Mouse (Mus musculus) neural tube, embryonic 10.5 days (tissue): ENCODE measurements around the gene Cope.

Experiments used
- DNase-seq: peaks from one replicate; pipeline ENCODE4 v3.0.0-alpha.2; 2017; ENCODE audit warnings: low spot score; ENCODE audit errors: extremely low spot score

The Cope gene

DNA sequence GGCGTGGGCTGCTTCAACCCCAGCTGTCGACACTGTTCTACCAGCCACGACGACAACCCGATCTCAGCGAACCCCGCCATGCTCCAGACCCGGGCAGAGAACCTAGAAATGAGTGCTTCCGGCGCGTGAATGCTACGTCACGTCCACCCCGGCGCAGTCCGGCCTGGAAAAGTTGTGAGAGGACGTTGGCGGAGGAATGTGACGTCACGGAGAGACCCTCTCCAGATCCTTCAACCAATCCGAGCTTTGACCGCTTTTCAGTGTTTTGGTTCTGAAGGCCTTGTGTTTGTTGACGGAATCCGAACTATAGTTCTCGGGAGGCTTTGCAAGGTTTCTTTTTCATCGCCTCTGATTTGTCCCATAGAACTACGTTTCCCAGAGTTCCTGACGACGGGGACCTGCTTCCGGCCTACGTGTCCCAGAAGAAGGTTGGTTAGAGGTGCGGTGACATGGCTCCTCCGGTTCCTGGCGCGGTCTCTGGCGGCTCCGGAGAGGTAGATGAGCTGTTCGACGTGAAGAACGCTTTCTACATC lies at the start of gene Cope, which contains the start of gene Ddx49:
TSS of gene Cope (plus strand) at position 161 of the 533 bp plus-strand sequence.
TSS of gene Ddx49 (minus strand) at position 132 of the 533 bp plus-strand sequence.
- DNase-seq: peak; percentile 98

- DNase-seq: no peak
These were observed 47.7 kb upstream of the Cope start for GRCm38 (mm10) chr8:70254628-70255027.

GRCm38 (mm10) chr8:70257456-70257855 lies 44.9 kb upstream of the Cope start:
- DNase-seq: no peak

DNA sequence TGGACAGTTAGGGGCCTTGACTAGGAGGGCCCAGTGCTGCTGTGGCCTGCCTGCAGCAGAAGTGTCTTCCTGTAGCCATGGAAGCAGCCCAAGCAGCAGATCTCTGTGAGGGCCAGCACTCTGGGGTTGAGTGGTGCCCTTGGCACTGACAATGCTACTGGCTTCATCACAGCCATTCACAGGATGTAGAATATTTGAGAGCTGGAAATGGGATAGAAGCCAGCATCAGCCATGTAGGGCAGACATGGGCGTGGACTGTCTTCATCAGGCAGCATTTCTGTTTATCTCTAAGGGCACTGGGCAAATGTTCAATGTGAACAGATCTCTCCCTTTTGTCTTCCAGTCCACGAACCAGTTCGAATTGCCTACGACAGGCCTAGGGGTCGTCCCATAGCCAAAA lies 43.7 kb upstream of the Cope start:
- DNase-seq: no peak

DNA sequence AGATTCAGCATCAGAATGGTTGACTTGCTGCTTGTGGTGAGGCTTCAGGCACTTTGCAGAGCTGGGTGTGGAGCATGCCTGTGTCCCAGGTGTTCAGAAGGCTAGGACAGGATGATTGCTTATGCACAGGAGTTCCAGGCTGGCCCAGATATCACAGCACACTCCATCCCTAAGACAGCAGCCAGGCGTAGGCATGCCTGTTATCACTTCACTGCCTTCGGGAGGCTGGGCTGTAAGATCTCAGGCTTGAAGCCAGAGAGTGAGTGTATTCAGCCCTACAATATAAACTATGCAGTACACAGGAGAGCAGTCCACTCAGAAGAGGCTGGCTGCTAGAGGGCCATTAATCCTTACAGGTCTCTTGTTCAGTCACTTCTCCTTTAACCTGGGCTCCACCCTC lies 43.3 kb upstream of the Cope start:
- DNase-seq: no peak

- no peak for DNase-seq
These were observed 34.6 kb upstream of the Cope start for GRCm38 (mm10) chr8:70267674-70268073.

GRCm38 (mm10) chr8:70268311-70268710 lies 34.0 kb upstream of the Cope start:
- no peak for DNase-seq

- no peak for DNase-seq
These were observed 33.3 kb upstream of the Cope start for GRCm38 (mm10) chr8:70268799-70269565.

GRCm38 (mm10) chr8:70272949-70273348 lies 29.4 kb upstream of the Cope start:
- DNase-seq: no peak

DNA sequence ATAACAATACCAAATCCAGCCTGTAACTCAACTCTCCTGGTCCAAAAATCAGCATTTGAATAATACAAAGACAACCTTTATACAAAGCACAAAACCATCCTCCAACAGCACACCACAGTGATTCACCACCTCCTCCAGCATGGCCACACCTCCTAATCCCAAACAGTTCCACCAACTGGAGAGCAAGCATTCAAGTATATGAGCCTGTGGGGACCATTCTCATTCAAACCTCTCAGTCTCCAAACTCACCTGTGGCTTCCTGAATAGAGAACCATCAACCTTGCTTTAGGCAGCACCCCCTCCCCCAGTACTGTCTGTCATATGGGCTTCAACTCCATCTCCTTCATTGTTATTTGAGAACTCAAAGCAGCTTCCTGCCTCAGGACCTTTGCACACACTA lies 28.0 kb upstream of the Cope start:
- DNase-seq: no peak

DNA sequence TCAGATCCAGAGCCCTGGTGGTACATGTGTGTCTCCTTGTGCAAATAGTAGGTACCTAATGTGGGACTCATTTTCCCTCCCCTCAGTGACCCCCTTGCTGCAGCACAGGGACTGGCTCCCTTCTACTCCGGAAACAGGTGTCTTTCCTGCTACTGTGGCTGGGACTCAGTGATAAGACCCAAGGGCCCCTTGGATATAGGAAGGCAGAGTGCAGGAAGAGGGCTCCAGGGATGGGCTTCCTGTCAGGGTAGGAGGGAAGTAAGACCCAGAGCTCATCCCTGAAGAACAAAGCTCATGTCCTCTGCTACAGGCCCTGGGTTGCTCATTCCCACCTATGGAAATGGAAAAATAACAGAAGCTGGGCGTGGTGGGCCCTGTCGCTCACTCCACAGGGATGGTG lies 25.8 kb upstream of the Cope start:
- DNase-seq: no peak

DNA sequence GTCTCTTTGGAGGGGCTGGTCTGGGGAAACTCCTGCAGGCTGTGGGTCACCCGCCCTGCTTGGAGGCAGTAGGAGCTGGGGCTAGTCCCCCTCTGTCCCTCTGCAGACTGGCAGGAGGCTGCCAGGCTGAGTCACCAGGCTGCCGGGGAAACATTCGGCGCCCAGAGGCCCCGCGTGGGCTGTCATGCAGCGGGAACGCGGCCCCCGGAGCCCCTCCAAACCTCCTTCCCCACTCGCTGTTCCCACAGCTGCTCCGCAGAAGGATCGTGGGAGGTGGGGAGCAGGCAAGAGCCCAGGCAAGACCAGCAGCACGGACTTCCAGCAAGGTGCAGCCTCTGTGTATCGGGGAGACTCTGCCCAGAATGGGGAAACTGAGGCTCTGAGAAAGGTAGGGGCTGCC lies 24.1 kb upstream of the Cope start:
- no peak for DNase-seq

GRCm38 (mm10) chr8:70279266-70279665 lies 23.1 kb upstream of the Cope start:
- DNase-seq: no peak

DNA sequence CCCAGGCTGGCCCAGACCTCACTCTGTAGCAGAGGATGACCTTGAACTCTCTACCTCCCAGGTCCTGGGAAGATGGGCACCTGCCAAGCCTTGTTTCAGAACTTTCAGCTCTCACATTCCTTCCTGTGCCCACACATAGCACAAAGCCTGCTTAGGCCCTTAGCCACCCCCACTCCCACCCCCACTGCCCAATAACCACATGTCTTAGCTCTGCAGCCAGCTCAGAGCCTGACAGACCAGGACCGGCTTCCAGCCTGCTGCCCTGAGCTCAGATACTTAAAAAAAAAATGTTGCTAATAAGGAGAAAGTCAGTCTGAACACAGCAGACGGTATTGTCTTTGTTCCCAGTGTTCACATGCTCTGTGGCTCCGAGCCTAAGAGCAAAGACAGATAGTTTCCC lies 21.3 kb upstream of the Cope start:
- no peak for DNase-seq

DNA sequence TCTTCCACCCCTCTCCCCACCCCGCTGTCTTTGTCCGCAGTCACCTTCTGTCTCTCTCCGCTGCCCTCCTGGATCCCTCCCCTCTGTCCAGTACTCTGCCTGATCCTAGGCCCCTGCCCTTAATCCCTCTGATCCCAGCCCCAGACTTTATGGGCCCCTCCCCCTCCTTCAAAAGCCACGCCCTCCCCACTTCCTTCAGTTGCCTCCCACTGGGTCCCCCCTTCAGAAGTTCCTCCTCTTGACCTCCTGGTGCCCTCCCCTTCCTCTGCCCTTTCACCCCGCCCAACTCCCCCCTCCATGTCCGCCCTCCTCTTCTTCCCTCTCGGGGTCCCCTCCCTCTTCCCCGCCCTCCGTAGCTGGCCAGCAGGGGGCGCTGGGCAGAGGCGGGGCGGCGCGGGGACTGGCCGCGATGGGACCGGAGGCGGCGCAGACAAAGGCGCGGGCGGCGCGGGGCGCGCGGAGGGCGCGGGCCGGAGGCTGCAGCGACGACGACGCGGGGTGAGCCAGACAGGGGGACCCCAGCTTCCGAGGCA lies 19.6 kb upstream of the Cope start, which contains the start of gene Homer3:
TSS of gene Homer3 (plus strand) at position 225 of the 533 bp plus-strand sequence.
- peak; percentile 96 for DNase-seq

GRCm38 (mm10) chr8:70283136-70284077 lies 18.9 kb upstream of the Cope start:
- no peak for DNase-seq

GRCm38 (mm10) chr8:70284421-70284820 lies 17.9 kb upstream of the Cope start:
- DNase-seq: no peak

DNA sequence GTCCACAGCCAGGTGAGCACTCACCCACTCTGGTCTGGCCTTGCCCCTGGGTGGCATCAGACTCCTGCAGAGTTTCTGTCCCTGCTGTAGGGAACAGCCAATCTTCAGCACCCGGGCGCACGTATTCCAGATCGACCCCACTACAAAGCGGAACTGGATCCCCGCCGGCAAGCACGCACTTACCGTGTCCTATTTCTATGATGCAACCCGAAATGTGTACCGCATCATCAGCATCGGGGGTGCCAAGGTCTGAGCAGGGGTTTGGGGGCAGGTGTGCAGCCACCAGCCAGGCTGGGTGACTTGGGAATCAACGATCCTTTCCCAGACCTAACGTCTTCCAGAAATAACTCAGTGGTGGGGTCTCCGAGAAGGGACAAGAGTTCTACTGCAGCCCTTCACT lies 17.0 kb upstream of the Cope start:
- no peak for DNase-seq

GRCm38 (mm10) chr8:70286737-70287136 lies 15.6 kb upstream of the Cope start:
- no peak for DNase-seq

DNA sequence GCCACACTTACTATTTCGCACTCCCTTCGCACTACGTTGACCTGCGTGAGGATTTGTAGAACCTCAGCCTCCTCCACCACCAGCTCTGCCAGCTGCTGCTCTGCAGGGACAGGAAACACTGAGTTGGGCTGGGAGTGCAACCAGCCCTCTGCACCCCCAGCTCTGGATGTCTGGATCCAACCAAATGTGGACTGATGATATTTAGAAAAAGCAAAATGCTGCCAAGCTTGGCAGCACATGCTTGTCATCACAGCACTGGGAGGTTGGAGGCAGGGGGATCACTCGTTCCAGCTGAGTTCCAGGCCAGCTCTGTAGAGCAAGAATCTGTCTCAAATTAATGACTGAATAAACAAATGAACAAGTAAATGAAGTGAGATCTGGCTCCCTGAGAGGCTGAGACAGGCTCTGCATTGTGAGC lies 8.3 kb upstream of the Cope start:
- DNase-seq: no peak

GRCm38 (mm10) chr8:70300881-70301280 lies 1.4 kb upstream of the Cope start:
- no peak for DNase-seq

GRCm38 (mm10) chr8:70302901-70303300 lies 583 bp downstream of the Cope start:
- DNase-seq: no peak
